Mouse (Mus musculus) bone marrow macrophage, adult 2 months (primary cell): ENCODE data around the gene Aaed1. TPM values are rescaled to one million over a fixed set of nuclear protein-coding genes. Genes with fewer than 3 reads are reported as not detected.

Experiments used
- H3K27ac ChIP-seq: 2 replicates; pipeline ENCODE4 v1.5.1; 2012; ENCODE audit warnings: low read depth, low read length; ENCODE audit not compliant: insufficient read depth
- H3K4me1 ChIP-seq: 2 replicates; pipeline ENCODE4 v1.6.1; 2012; ENCODE audit warnings: low read length; ENCODE audit not compliant: control insufficient read depth, insufficient read depth
- H3K4me3 ChIP-seq: 2 replicates; pipeline ENCODE4 v1.5.1; 2012; ENCODE audit warnings: mild to moderate bottlenecking, low read length, moderate library complexity; ENCODE audit not compliant: insufficient read depth
- CTCF ChIP-seq: IDR thresholded peaks from 2 replicates; pipeline ENCODE4 v1.5.1; 2012; ENCODE audit warnings: low read depth, mild to moderate bottlenecking, low read length, moderate library complexity
- POLR2A ChIP-seq: IDR thresholded peaks from 2 replicates; pipeline ENCODE4 v1.6.1; 2012; ENCODE audit warnings: mild to moderate bottlenecking, low read depth, low read length, borderline replicate concordance
- polyA plus RNA-seq: library from polyadenylated mRNA; stranded (reverse); fragments of >200 nt; gene quantifications from 2 replicates; pipeline ENCODE4 v1.2.4, GENCODE M21; 2012; ENCODE audit not compliant: missing spikeins, insufficient read depth, insufficient read length

Gene Aaed1
- polyA plus RNA-seq, 1 experiment = 58.1 TPM

- Histone ChIP-seq H3K27ac (peak within 1 kb of the TSS; percentile 22), H3K4me3 (peak within 1 kb of the TSS; percentile 94), H3K4me1 (peaks cover 23% of the 10 kb centered on the region)
- TF ChIP-seq CTCF = no peak
- TF ChIP-seq POLR2A = no peak
Measured at GRCm38 (mm10) chr13:64274879-64275753, 37.4 kb downstream of the Aaed1 start, which contains the start of gene Cdc14b. TSS of gene Cdc14b (minus strand) at chr13:64275290.

GRCm38 (mm10) chr13:64273891-64274844, 38.3 kb downstream of the Aaed1 start:
- TF ChIP-seq POLR2A = no peak
- no peak overlapping the region for H3K27ac ChIP-seq
- peaks cover 14% of the 10 kb centered on the region for H3K4me1 ChIP-seq
- peak overlapping the region; percentile 94 for H3K4me3 ChIP-seq

DNA sequence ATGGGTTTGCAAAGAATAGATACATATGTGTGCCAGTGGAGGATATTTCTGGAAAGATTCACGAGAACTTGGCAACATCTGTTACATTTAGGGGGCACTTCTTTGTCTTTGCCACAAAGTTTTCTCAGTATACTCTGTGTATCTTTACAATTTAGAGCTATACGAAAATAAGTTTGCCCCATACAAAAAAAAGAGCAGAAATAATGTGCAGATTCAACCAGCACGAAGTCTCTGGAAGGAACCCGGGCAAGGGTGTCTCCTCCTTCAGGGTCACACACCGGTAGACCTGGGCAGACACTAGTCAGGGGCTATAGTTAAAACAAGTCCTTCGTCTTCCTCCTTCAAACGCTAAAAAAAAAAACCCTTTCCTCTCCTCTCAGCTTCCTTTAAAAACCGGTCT, 39.2 kb downstream of the Aaed1 start:
- Histone ChIP-seq H3K27ac (no peak overlapping the region), H3K4me3 (peak overlapping the region; percentile 94; the same call in 1 of the 2 replicates), H3K4me1 (peaks cover 14% of the 10 kb centered on the region)
- TF ChIP-seq POLR2A (no peak), CTCF (no peak)

- H3K4me1 ChIP-seq = peaks cover 5% of the 10 kb centered on the region
- no peak overlapping the region for H3K27ac ChIP-seq
- TF ChIP-seq POLR2A (no peak), CTCF (no peak)
- no peak overlapping the region for H3K4me3 ChIP-seq
Measured at GRCm38 (mm10) chr13:64268384-64268783, 44.1 kb downstream of the Aaed1 start.

GRCm38 (mm10) chr13:64267151-64267550, 45.4 kb downstream of the Aaed1 start:
- H3K4me3 ChIP-seq = no peak overlapping the region
- TF ChIP-seq POLR2A = no peak
- no peak for TF ChIP-seq CTCF
- no peak overlapping the region for H3K27ac ChIP-seq
- H3K4me1 ChIP-seq = peaks cover 5% of the 10 kb centered on the region

- Histone ChIP-seq H3K4me1 (peaks cover 15% of the 10 kb centered on the region), H3K4me3 (no peak overlapping the region), H3K27ac (no peak overlapping the region)
- TF ChIP-seq POLR2A (no peak), CTCF (no peak)
Measured at GRCm38 (mm10) chr13:64264586-64264985, 47.9 kb downstream of the Aaed1 start.

GRCm38 (mm10) chr13:64259903-64260302, 52.6 kb downstream of the Aaed1 start:
- Histone ChIP-seq H3K27ac (peak overlapping the region; percentile 66), H3K4me3 (no peak overlapping the region), H3K4me1 (peaks cover 27% of the 10 kb centered on the region)
- no peak for TF ChIP-seq CTCF
- no peak for TF ChIP-seq POLR2A

- Histone ChIP-seq H3K4me3 (no peak overlapping the region), H3K27ac (no peak overlapping the region)
- TF ChIP-seq CTCF (no peak), POLR2A (no peak)
Measured at GRCm38 (mm10) chr13:64258516-64258821, 54.0 kb downstream of the Aaed1 start.

GRCm38 (mm10) chr13:64257814-64258515, 54.5 kb downstream of the Aaed1 start:
- Histone ChIP-seq H3K27ac (no peak overlapping the region), H3K4me3 (no peak overlapping the region), H3K4me1 (peaks cover 33% of the 10 kb centered on the region)
- no peak for TF ChIP-seq POLR2A
- TF ChIP-seq CTCF = no peak

More at GRCm38 (mm10) chr13:64258516-64258821, 54.0 kb downstream of the Aaed1 start:
- H3K4me1 ChIP-seq = peaks cover 33% of the 10 kb centered on the region
